Mouse (Mus musculus) lung, postnatal 0 days (tissue): ENCODE measurements around the gene BC029722.

Experiments used
- CTCF ChIP-seq: IDR thresholded peaks from 2 replicates; pipeline ENCODE4 v1.5.1; 2016; ENCODE audit warnings: antibody characterized with exemption, mild to moderate bottlenecking
- EP300 ChIP-seq: IDR thresholded peaks from 2 replicates; pipeline ENCODE4 v1.6.1; 2016; ENCODE audit warnings: antibody characterized with exemption, mild to moderate bottlenecking, control low read depth

DNA sequence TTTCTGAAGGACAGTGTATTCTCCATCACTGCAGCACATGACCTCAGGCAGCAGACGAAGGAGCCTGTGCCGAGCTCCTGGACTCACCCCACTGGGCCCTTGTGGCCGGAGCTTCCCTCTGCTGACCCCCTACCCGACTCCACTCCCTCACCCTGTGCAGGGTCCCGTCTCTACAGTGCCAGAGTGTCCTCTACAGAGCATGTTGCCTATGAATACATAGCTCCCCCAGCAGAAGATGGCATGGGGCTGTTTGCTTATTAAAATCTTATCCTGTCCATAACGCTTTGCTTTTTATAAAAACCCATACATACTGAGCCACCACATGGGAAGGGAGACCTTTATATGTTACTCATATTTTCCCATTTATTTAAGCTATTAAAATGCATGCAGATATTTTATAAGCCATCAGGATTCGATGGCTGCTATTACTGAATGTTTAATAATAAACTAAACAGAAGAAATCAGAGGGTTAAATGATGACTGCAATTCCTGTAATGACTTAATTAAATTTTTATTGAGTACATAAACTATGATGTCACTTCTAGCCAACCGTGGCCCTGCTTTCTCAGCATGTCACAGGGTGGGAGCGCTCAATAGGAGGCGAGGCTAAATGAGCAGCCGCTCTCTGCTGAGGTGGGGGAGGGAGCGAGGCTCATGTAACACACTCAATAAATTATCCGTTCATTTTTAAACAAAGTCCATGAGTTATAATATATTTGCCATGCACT lies 43.5 kb upstream of the BC029722 start:
- no peak for TF ChIP-seq CTCF
- TF ChIP-seq EP300: no peak
